Mouse (Mus musculus) heart, adult 2 months (tissue): ENCODE results near the gene Igsf11. TPM values are rescaled to one million over a fixed set of nuclear protein-coding genes. Genes with fewer than 3 reads are reported as not detected.

Experiments used
- DNase-seq, 2 experiments: peaks; one replicate each; pipeline ENCODE4 v3.0.0; 2021
- H3K27ac ChIP-seq: fragments of 200-600 bp; 2 replicates; pipeline ENCODE4 v1.8.1; 2022
- H3K27me3 ChIP-seq: fragments of 200-500 bp; 2 replicates; pipeline ENCODE4 v1.6.1; 2012; ENCODE audit warnings: mild to moderate bottlenecking, low read length, inconsistent platforms, mixed read lengths; ENCODE audit not compliant: control insufficient read depth, insufficient read depth
- H3K36me3 ChIP-seq: fragments of 200-500 bp; 2 replicates; pipeline ENCODE4 v1.6.1; 2012; ENCODE audit warnings: low read length, inconsistent platforms; ENCODE audit not compliant: control insufficient read depth, insufficient read depth
- H3K4me1 ChIP-seq: fragments of 200-500 bp; 2 replicates; pipeline ENCODE4 v1.6.1; 2011; ENCODE audit warnings: low read length; ENCODE audit not compliant: control insufficient read depth, insufficient read depth
- H3K4me3 ChIP-seq: fragments of 200-600 bp; 2 replicates; pipeline ENCODE4 v1.8.1; 2022
- H3K79me2 ChIP-seq: fragments of 200-500 bp; replicated peaks from 2 replicates; pipeline ENCODE4 v1.6.1; 2012; ENCODE audit warnings: mild to moderate bottlenecking, inconsistent platforms, low read length, moderate library complexity, mixed read lengths; ENCODE audit not compliant: control insufficient read depth, insufficient read depth
- H3K9ac ChIP-seq: fragments of 200-500 bp; 2 replicates; pipeline ENCODE4 v1.6.1; 2012; ENCODE audit warnings: low read depth, mild to moderate bottlenecking, control low read depth, inconsistent platforms, low read length, mixed read lengths
- CTCF ChIP-seq: fragments of 200-600 bp; IDR thresholded peaks from 2 replicates; pipeline ENCODE4 v1.8.1; 2022; ENCODE audit warnings: antibody characterized with exemption, mild to moderate bottlenecking, moderate library complexity
- EP300 ChIP-seq: fragments of 200-500 bp; IDR thresholded peaks from 2 replicates; pipeline ENCODE4 v1.6.1; 2011; ENCODE audit warnings: low read depth, low read length, control low read depth; ENCODE audit not compliant: insufficient read depth
- POLR2A ChIP-seq: fragments of 200-500 bp; IDR thresholded peaks from 2 replicates; pipeline ENCODE4 v1.6.1; 2011; ENCODE audit warnings: mild to moderate bottlenecking, low read depth, low read length, control low read depth; ENCODE audit not compliant: insufficient read depth
- WGBS: fragments of 180-500 bp; shearing (Covaris S2); methylation state at CpG from one replicate; pipeline ENCODE4 v1.1.7; 2018; 5-methylcytosine and 5-hydroxymethylcytosine counted together
- intact Hi-C: fragments of 180-260 bp; cut with DNase I; formaldehyde crosslinking; loops from one replicate; pipeline ENCODE4 v1.15.1; 2025
- polyA plus RNA-seq: library from polyadenylated mRNA; depleted of rRNA; stranded (reverse); fragments of >200 nt; gene quantifications from 2 replicates; pipeline ENCODE4 v1.2.3, GENCODE M21; 2012
- total RNA-seq, 2 experiments: library from RNA; stranded (reverse); gene quantifications; 2 replicates each; pipeline ENCODE4 v1.2.3; 2021

The Igsf11 gene
- total and polyA plus RNA-seq, 3 experiments = 0.48 to 1.0 (median 0.76) TPM

GRCm38 (mm10) chr16:38952881-38953280 is 60.4 kb downstream of the Igsf11 start:
- Histone ChIP-seq H3K36me3 (no peaks in the 10 kb centered on the region), H3K79me2 (no peaks in the 10 kb centered on the region), H3K4me1 (no peaks in the 10 kb centered on the region), H3K27ac (no peak overlapping the region), H3K27me3 (no peaks in the 10 kb centered on the region), H3K9ac (no peak overlapping the region), H3K4me3 (no peak overlapping the region)
- intact Hi-C loops = no loop called here
- no peak for TF ChIP-seq EP300
- TF ChIP-seq POLR2A = no peak
- TF ChIP-seq CTCF = no peak
- no peak for DNase-seq
- WGBS = 93% methylated on average over 3 of the region's 3 CpGs

GRCm38 (mm10) chr16:38953821-38954220 is 61.4 kb downstream of the Igsf11 start:
- no peak for TF ChIP-seq EP300
- no peak for TF ChIP-seq POLR2A
- no peak for TF ChIP-seq CTCF
- DNase-seq = no peak
- Histone ChIP-seq H3K27me3 (no peaks in the 10 kb centered on the region), H3K27ac (no peak overlapping the region), H3K36me3 (no peaks in the 10 kb centered on the region), H3K4me1 (no peaks in the 10 kb centered on the region), H3K79me2 (no peaks in the 10 kb centered on the region), H3K4me3 (no peak overlapping the region), H3K9ac (no peak overlapping the region)
- intact Hi-C loops = no loop called here
- 92% methylated on average over 6 of the region's 6 CpGs for WGBS

GRCm38 (mm10) chr16:38954501-38955288 is 62.2 kb downstream of the Igsf11 start:
- no peak for TF ChIP-seq EP300
- TF ChIP-seq CTCF = no peak
- no peak for TF ChIP-seq POLR2A
- Histone ChIP-seq H3K4me3 (no peak overlapping the region), H3K79me2 (no peaks in the 10 kb centered on the region), H3K36me3 (no peaks in the 10 kb centered on the region), H3K9ac (no peak overlapping the region), H3K4me1 (no peaks in the 10 kb centered on the region), H3K27me3 (no peaks in the 10 kb centered on the region), H3K27ac (no peak overlapping the region)
- intact Hi-C loops = no loop called here
- 69% methylated on average over 16 of the region's 16 CpGs for WGBS
- no peak for DNase-seq

GRCm38 (mm10) chr16:38955296-38955695 is 62.8 kb downstream of the Igsf11 start:
- intact Hi-C loops = no loop called here
- H3K27ac ChIP-seq = no peak overlapping the region
- H3K9ac ChIP-seq = no peak overlapping the region
- H3K36me3 ChIP-seq = no peaks in the 10 kb centered on the region
- no peaks in the 10 kb centered on the region for H3K4me1 ChIP-seq
- 67% methylated on average over 5 of the region's 5 CpGs for WGBS
- TF ChIP-seq CTCF (no peak), POLR2A (no peak), EP300 (no peak)
- no peaks in the 10 kb centered on the region for H3K27me3 ChIP-seq
- H3K79me2 ChIP-seq = no peaks in the 10 kb centered on the region
- no peak for DNase-seq
- no peak overlapping the region for H3K4me3 ChIP-seq

GRCm38 (mm10) chr16:38958801-38959200 is 66.3 kb downstream of the Igsf11 start:
- Histone ChIP-seq H3K4me1 (no peaks in the 10 kb centered on the region), H3K9ac (no peak overlapping the region), H3K4me3 (no peak overlapping the region), H3K27ac (no peak overlapping the region), H3K79me2 (no peaks in the 10 kb centered on the region), H3K27me3 (no peaks in the 10 kb centered on the region), H3K36me3 (no peaks in the 10 kb centered on the region)
- WGBS = 51% methylated on average over 9 of the region's 9 CpGs
- TF ChIP-seq EP300 (no peak), CTCF (no peak), POLR2A (no peak)
- DNase-seq = no peak
- intact Hi-C loops = no loop called here

- no peak for DNase-seq
- Histone ChIP-seq H3K79me2 (no peaks in the 10 kb centered on the region), H3K27ac (no peak overlapping the region), H3K4me1 (no peaks in the 10 kb centered on the region), H3K27me3 (no peaks in the 10 kb centered on the region), H3K9ac (no peak overlapping the region), H3K4me3 (no peak overlapping the region), H3K36me3 (no peaks in the 10 kb centered on the region)
- WGBS = 69% methylated on average over 8 of the region's 8 CpGs
- TF ChIP-seq POLR2A (no peak), EP300 (no peak), CTCF (no peak)
- intact Hi-C loops = no loop called here
Observed at GRCm38 (mm10) chr16:38960550-38960949, 68.1 kb downstream of the Igsf11 start.
